Mouse (Mus musculus): ENCODE data around the gene Clcn1.

GRCm38 (mm10) chr6:42247981-42248380 lies 38.5 kb upstream of the Clcn1 start:
- TF ChIP-seq POLR2A (IDR thresholded peaks at IDR 0.05; ENCODE audit: extremely low read depth, insufficient read depth, low read length) (no peak), CTCF (IDR thresholded peaks at IDR 0.05; ENCODE audit: low read depth, low read length) (no peak)
